Mouse (Mus musculus) megakaryocyte-erythroid progenitor cell, adult 5-6 weeks (primary cell): ENCODE measurements around the gene Rasgrp1. TPM values are rescaled to one million over a fixed set of nuclear protein-coding genes. Genes with fewer than 3 reads are reported as not detected.

Experiments used
- ATAC-seq: replicated peaks from 2 replicates; pipeline ENCODE4 v1.8.0; 2016; ENCODE audit warnings: mild to moderate bottlenecking, inconsistent platforms; ENCODE audit not compliant: severe bottlenecking, poor library complexity, low FRiP score, low TSS enrichment
- total RNA-seq, 2 experiments: library from RNA; stranded (forward) in 1 of 2; stranded (reverse) in 1 of 2; fragments of 200-1000, 215-1000 nt in 1 of 2; fragments of >200 nt in 1 of 2; fragmentation: Nextera tagmentation in 1 of 2; gene quantifications; 2 replicates each; pipeline ENCODE4 v1.2.3; 2014 to 2017

Gene Rasgrp1
- total RNA-seq, 2 experiments from 2014 or later = 1.6 to 2.5 TPM

DNA sequence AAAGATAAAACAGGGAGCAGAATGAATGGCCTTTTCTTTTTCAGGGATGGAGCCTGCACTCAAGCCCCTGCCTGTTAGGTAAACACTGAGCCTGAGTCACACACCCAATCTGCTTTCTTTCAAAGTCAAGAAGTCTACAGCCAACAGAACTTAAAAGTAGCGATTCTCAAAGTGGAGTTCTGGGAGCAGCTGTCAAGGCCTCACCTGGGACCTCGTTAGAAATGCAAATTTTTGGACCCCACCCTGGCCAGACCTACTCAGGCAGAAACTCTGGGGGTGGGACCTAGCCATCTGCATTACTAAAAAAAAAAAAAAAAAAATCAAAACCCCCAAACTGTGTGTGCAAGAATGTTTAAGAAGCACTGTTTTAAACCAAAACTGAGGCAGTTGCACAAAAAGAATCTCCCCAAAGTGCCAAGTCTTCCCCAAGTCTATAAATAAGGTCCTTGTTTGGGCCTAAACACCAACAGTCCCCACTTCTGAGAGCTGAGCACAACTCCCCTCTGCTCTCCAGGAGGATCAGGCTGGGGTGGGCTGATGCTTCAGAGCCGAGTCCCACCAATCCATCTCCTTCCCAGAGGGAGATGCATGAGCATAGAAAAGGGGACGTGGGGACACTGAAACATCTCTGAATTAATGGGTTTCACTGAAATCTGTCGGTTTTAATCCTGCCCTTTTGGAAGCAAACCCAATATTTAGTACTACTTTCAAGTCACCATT is 5.7 kb downstream of the Rasgrp1 start:
- no peak for ATAC-seq

DNA sequence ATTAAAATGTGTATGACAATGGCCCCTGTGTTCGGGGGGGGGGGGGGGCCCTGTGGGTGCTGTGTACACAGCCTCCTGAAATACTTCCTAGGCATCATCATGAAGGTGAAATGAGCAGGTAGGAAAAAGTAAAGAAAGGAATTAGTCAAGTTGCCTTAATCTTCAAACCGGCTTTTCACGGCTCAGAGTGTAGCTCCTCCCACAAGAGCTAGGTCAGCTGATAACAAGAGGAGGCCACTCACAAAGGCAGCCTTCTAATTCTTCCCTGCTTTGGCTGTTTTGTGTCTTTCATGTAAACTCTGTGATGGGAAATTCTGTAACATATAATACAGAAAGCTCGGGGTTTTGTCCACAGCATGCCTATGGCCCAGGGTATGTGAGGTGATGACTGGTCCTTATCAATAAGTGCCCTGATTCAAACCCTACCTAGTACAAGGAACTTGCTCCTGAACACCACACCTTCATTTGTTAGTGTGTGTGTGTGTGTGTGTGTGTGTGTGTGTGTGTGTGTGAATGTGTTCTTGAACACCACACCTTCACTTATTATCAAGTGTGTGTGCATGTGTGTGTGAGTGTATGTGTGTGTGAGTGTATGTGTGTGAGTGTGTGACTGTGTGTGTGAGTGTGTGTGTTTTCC is 7.1 kb downstream of the Rasgrp1 start:
- ATAC-seq = no peak

DNA sequence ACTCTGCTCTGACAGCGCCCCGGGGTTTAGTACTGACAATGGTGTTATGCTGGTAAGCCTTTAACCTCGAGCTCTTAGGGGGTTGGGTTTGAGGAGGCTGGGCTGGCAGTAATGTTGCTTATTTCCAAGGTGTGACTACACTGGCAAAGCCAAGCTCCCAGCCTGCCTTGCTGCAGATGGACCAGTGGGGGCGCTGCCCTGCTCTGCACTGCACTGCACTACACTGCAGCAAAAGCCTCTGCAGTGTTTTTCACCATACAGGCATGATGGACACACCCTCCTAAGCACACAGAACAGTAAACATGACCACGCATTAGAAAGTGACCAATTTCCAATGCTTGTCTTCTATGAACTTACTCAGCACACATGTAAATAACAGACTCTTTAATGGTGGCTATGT is 11.2 kb downstream of the Rasgrp1 start:
- peak; percentile 52; the same call in 1 of the 2 replicates for ATAC-seq

DNA sequence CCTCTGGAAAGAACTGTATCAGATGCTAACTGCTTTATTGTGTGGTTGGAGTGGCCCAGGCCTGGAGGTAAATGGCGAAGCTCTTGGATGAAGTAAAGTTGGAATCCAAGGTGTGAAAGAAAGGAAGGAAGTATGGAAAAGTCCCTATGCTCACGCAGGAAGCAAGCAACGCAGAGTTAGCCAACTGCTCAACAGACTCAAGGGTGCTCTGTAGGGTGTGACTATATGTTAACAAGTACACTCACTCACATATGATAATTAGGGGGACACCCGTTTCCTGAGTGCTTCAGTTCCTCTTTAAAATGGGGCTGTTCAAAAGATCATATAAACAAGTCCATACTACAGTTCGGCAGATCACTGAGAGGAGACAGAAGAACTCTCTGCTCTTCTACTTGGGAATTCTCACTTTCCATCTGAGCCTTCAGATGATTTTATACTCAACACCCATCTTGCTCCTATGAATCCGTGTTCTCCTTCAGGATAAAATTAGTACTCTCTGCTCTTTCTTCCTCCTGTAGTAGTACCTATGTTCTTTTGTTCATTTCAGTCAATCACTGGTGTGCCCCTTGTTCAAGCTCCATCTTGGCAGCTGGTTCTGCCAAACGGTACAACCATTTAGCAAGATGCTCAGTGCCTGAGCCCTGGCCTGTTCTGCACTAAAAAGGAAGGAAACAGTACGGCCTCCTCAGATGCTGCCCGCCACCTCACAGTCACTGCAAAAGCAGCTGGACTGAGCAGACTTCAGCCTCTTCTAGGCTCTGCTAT is 14.1 kb downstream of the Rasgrp1 start:
- no peak for ATAC-seq

DNA sequence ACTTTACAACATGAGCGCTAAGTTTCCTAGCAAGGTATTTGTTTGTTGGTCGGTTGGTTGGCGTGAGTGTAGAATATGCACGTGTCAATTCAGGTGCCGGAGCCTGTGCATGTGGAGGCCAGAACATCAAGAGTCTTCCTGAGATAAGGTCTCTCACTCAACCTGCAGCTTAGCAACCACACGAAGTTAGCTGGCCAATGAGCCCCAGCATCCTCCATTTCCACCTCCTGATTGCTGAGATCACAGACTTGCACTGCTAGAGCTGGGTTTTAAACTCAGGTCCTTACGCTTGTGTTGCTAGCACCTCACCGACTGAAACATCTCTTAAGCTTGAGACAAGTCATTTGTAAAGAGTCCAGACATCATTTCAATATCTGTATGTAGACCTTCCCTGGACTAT is 20.4 kb downstream of the Rasgrp1 start:
- ATAC-seq = no peak

DNA sequence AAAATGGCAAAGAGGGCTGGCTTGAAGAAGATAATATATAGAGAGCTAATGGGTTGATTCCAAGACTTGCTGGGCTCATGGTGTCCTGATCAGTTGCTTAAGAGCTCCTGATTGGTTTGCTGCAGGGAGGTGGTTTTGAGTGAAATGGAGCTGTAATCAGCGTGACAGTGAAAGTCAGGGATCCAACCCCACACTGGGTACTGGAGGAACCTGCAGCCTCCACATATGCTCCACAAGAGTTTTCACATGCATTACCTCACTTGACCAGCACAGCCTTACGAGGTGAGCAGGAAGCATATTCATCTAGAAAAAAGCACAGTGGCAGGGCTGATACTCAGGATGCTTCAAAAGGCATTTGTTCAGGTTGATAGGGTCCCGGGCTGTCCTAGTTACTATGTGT is 21.6 kb downstream of the Rasgrp1 start:
- no peak for ATAC-seq

DNA sequence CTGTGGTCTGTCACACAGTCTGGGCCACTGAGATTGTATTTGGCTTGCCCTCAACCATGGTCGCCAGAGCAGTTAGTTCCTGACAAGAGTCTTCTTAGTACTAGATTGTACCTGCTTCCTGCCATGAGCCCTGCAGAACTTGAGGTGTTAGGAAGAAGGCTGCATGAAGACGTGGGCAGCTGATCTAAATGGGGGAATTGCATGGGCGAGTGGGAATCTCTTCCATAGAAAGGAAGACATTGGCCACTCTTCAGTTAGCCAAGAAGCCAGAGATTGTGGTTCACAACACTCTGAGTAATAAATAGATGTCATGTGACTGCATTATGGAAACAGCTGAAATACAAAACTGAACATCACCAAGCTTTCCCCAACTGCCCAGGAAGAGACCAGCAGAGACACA is 23.8 kb downstream of the Rasgrp1 start:
- no peak for ATAC-seq

DNA sequence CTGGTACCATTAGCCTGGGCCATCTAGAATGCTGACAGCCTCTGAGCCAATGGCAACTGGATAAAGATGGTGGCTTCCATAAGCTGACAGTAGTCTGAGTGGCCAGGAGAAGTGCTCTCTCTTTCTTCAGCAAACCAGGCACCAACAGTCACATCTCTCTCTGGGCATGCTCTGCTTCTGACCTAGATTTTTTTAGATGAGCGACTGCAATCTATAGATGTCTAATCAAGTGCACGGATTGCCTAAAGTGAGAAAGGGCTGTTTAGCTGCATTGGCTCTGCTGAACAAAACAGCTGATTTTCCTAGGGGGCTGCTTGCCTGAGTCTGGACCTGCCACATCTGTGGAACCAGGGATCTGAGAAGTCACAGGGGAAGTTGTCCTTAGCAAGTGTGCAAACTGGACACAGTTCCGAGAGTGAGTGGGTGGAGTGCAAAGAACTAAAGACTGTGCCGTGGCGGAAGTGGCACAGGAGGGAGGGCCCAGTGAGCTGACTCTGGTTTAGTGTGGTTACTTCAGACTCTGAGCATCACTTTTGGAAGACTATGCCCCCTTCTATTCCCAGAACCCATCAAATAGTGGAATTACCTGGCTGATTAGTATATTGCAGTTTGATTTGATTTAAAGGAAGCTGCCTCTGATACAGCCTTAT is 29.1 kb downstream of the Rasgrp1 start:
- no peak for ATAC-seq

DNA sequence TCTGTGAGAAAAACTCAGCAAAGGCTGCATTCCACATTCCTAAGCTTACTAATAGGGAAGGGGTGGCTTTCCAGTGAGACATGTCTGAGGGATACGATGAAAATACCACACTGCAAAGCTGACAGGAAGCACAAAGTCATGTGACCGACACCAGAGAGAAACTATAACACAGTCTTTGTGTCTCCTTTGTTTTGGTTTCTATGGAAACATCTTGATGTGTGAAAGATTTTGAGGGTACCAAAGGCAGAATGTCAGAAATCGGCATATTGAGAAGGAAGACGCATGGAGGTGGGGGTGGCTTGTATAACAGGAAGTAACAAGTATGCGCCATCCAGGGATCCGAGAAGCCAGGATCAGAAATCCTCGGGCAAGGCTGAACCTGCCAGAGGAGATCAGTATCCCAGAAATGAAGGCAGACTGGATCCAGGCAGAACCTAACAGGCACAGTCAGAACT is 30.3 kb downstream of the Rasgrp1 start:
- no peak for ATAC-seq

DNA sequence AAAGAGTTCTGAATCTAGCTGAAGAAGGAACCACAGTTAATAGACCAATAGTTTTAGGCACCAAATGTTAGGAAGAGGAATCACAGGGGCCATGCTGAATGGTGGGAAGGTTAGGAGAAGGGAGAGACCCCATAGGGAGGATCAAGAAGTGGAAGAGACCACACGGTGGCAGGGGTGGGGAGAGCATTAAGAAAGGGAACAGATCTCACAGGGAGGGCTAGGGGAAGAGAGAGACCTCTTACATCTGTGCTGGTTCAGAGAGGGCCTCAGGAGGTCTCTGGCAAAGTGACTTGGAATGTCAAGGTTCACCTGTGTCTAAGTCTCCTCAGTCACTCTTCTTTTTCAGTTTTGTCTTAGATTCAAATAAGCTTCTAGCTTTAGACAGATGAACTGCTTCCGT is 30.8 kb downstream of the Rasgrp1 start:
- ATAC-seq = no peak

DNA sequence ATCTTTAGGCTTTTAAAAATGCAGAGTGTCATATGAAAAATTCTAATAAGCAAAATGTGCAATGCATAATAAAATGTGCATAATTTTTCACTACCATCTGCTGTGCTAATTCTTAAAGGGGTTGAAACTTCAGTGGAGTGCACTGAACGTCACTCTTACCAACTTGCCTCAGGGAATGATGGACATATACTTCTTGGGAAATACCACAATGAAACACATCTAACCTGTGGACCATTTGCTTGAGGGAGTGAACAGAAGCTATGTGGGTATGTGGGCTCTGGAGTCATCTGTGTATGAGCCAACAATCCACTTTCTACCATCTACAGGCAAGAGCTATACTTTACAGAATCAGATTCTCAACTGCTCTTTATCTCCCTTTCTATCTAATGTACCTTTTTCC is 31.5 kb downstream of the Rasgrp1 start:
- ATAC-seq = no peak

DNA sequence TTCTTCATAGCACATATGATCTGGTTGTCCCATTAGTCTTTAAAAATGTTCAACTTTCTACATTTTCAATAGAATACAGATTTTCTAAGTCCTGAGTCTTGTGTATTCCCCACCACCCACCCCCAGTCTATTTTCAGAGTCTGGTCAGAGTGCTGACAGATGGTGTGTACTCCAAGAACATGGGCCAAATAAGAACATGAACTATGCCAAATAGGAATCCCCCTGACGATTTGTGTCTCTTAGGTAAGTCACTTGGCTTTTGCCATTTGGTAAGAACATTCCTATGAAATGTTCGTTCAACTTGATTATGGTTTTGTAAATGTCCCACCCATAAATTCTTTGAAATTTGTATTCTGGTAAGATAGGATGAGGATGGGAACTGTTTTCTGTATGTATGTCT is 33.8 kb downstream of the Rasgrp1 start:
- ATAC-seq = no peak

DNA sequence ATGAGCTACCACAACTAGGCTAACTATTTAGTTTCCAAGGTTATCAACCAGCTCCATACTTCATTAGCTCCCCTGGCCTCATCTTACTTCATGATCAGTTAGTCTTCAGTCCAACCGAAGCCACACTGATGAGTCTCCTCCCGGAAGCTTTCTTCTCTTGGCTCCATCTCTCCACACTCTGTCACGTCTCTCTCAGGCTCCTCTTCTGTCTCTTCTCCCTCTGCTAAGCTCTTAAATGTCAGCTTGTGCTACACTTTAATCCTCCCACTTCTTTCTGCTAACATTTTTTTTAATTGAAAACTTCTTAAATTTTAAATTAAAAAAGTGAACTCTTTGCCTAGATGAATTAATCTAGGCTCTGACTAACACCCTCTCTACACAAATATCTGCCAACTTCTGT is 34.8 kb downstream of the Rasgrp1 start:
- ATAC-seq = no peak

DNA sequence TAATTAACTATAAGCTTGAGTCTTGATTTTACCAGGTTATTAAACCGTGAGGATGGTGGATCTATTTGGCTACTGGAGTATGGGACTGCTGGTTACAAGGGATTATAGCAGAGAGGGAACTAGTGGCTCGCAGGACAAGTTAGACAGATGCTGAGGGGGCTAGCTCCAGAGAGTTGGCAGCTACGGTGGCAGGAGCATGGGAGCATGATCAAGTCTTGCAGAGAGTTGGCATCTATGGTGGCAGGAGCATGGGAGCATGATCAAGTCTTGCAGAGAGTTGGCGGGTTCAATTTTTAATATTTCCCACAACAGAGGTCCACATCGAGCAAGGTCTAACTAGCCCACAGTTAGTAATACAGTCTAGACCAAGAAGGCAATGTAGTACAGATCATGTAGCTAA is 37.9 kb downstream of the Rasgrp1 start:
- ATAC-seq = no peak

DNA sequence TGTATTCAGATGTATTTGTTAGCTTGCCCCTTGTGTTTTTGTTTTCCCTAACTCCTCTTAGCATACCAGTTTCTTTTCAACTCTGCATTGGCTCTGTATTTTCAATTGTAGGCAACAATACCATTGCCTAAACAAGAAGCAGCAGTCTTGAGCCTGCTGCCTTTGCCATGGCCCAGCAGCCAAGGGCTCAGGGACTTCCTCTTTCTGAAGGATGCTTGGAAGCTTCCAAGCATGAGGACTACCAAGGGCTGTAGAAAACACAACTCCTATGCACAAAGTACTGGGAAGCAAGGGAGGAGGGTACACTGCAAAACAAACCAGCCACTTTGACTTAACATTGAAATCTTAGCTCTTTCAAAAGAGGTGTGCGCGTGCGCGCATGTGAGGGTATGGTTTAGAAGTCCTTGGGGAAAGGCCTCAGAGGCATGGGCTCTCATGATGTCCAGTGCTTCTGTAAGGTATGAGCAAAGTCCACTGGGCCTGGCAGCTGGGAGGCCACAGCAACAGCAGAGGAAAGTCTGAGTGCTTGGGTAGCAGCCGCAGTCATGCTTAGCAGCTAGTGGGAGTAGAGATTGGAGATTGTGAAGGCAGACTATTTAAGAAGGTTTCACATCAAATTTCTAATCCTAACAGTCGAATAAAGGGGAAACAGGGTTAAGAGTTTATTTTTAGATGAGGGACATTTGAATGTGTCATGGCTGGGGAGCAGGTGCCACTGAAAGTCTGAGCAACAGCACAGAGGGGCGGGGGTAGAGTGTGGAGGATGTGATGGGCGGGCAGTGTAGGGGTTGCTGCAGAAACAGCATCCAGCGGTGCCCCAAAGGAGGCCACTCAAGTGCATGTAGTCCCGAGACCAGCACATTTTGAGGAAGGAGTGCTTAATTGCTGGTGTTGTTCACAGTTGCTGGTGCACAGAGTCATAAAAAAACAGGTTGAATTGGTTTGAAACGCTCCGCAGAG is 39.1 kb downstream of the Rasgrp1 start:
- no peak for ATAC-seq

DNA sequence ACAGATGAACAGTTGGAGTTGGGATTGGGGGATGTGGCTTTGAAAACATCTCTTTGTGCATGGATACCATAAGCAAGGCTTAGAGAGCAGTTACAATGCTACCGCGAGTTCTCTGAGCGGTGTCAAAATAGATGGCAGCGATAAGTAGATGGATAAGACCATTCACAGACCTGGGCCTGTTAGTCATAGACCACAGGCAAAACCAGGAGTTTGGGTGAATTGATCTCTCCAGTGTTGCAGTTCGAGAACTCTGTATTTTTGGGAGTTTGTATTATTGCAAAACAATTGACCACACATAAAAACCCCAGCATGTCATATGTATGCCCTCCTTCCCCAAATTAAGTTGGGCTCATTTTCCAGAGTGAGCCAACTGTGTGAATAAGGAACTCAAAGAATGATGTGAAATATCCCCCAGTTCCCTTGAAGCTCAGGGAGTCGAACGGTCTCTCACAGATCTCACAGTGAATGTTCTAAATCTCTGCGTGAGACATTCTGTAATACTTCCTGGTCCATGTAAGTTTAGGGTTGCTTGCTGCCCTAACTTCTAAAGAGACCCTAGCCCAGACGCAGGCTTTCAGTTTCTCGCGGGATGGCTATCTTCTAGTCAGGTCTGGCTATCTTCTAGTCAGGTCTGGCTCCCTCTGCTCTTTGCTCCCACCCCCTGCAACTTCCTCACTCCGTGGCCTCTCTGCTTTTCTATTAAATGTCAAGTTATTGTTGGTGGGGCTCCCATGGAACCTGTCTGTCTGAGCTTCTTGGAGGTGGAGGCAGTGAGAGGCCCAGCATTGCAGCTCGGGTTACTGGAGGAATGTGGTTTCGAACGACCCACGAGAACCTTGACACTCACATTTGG is 43.0 kb downstream of the Rasgrp1 start:
- ATAC-seq = no peak

DNA sequence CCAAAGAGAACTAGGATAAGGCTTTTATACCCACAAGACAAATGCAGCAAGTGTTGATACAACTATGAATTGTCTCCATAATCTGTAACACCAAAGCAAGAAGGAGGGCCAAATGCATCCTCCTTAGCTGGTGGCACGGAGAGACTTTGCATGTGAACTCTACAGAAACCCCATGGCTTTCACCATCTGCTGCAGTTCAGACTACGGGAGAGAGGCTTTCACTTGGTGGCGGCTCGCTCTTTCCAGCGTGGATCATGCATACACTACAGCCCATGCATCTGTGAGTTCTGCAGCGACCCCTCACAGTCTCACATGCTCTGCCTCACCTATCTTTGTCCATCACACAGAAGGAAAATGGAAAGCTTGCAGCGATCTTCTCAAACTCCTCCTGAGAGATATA is 54.5 kb downstream of the Rasgrp1 start:
- ATAC-seq = no peak

DNA sequence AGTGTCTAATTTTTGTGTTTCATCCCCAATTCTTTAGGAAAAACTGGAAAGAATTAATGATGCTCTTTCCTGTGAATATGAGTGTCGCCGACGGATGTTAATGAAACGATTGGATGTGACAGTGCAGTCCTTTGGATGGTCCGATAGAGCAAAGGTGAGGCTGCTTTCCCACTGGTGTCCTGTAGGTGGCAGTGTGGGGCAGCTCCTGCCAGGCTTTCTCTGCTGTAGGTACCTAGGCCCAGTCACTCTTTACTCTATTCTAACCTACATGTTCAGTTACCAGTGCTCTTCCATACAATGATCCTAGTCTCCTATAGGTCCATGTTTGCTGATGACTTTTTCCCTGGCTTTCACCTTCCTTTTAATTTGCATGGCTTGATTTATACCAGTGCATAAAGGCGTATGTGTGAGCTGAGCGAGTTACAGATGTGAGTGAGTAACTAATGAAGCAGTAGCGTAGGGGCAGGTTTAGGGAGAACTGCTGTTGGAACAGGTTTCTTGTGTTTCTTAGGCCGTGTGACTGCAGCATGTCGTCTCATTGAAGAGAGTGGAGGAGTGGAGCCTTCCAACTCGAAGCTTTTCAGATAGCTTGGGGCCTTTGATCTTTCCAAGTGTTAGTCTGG is 78.9 kb downstream of the Rasgrp1 start:
- peak; percentile 89 for ATAC-seq
